Mouse (Mus musculus): ENCODE data around the gene Mrps7. TPM values are rescaled to one million over a fixed set of nuclear protein-coding genes. Genes with fewer than 3 reads are reported as not detected.

Gene Mrps7
- total RNA-seq, 2 experiments from 2014 or later = 5.1 to 22.2 TPM

GRCm38 (mm10) chr11:115606733-115607132 is 3.0 kb downstream of the Mrps7 start:
- ATAC-seq (replicated peaks; ENCODE audit: low FRiP score, poor library complexity, severe bottlenecking) = no peak

DNA sequence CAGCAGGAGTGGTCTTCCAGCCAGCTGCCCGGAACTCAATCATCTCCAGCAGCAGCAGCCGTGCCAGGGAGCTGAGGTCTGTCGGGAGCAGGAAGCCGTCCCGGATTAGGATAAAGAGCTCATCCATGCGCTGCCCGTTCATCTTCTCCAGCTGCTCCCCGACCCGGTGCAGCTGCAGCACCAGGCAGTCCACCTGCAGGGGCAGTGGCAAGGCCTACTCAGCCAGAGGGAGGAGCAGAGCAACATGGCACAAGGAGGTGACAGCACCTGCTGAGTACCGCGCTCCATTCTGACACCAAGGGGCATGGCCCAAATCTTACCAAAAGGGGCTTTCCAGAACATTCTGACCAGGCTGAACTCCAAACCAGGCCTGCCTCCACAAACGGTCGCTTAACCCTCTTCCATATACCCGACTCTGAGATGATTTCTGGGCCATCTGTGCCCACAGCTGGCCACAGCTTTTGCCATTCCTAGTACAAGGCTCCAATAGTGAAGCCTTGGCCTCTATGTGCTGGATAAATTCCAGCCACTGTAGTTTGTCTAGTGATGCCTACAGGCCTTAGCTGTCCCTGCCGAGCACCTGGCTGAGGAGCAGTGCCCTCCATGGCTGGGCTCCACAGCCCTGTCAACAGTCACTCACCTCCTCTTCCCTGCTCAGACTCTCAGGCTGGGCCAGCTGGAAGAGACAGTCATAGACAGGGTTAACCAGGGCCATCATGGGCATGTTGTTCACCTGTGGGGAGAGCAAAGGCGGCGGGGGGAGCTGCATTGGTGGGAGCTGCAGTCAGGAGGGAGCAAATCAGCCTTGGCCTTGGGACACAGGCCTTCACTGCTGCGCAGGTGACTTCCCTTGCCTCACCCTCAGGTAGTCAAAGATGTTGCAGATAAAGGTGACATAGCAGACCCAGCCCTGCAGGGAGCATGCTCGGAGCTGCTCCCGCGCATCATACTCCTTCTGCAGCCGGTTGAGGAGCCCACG is 5.0 kb downstream of the Mrps7 start:
- no peak for ATAC-seq (replicated peaks; ENCODE audit: low FRiP score, poor library complexity, severe bottlenecking)

DNA sequence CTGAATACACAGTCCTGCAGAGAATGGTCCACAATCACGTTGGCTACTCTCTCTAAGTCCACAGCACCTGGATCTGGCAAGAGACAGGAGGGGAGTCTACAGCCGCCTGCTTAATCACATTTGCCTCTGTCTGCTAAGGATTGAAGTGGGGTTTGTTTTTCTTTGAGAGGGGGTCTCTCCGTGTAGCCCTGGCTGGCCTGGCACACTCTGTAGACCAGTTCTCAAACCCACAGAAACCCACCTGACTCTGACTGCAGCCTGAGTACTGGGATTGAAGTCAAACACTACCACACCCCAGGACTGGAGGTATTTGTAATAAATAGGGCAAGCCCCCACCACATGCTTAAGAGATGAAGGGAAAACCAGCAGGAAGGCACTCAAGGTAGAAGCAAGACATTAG is 5.9 kb downstream of the Mrps7 start:
- no peak for ATAC-seq (replicated peaks; ENCODE audit: low FRiP score, poor library complexity, severe bottlenecking)

- no peak for ATAC-seq (replicated peaks; ENCODE audit: low FRiP score, poor library complexity, severe bottlenecking)
Measured at GRCm38 (mm10) chr11:115611173-115611572, 7.4 kb downstream of the Mrps7 start.

- ATAC-seq (replicated peaks; ENCODE audit: low FRiP score, poor library complexity, severe bottlenecking) = peak; percentile 51
Measured at GRCm38 (mm10) chr11:115612059-115612409, 8.3 kb downstream of the Mrps7 start.

DNA sequence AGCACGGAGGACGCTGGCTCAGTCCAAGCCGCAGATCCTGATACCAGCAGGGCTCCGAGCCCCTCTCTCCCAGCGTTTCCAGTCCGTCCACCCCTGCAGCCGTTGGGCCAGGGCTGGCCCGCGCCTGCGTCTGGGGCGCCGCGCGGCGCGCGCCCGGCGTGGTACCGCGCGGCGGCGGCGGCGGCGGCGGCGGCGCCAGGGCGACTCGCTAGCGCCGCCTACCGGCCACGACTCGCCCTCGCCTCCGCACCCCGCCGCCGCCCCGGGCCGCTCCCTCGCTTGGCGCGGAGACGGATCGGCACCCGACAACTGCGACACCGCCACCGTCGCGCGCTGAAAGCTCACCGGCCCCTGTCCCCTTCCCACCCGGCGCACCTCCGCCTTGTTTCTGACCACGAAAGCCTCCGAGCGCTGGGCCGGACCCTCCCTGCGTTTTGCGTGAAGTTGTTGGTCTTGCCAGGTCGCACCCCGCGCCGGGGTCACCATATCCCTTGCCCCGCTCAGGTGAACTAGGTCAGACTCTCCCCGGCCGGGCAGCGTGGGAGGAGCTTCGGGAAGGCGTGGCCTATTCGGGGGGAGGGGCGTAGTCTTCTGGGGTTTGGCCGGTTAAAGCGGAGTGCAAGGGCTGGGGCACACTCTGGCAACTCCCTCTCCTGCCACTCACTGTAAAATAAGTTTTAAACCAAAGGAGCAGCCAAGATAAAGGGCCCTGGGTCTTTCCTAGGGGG is 8.8 kb downstream of the Mrps7 start, which contains the start of gene Mif4gd:
Gene Mif4gd (minus strand): TSS at position 560 of the 728 bp plus-strand sequence.
- peak; percentile 88 for ATAC-seq (replicated peaks; ENCODE audit: low FRiP score, poor library complexity, severe bottlenecking)

GRCm38 (mm10) chr11:115613138-115613945 is 9.6 kb downstream of the Mrps7 start:
- peak; percentile 55 for ATAC-seq (replicated peaks; ENCODE audit: low FRiP score, poor library complexity, severe bottlenecking)

DNA sequence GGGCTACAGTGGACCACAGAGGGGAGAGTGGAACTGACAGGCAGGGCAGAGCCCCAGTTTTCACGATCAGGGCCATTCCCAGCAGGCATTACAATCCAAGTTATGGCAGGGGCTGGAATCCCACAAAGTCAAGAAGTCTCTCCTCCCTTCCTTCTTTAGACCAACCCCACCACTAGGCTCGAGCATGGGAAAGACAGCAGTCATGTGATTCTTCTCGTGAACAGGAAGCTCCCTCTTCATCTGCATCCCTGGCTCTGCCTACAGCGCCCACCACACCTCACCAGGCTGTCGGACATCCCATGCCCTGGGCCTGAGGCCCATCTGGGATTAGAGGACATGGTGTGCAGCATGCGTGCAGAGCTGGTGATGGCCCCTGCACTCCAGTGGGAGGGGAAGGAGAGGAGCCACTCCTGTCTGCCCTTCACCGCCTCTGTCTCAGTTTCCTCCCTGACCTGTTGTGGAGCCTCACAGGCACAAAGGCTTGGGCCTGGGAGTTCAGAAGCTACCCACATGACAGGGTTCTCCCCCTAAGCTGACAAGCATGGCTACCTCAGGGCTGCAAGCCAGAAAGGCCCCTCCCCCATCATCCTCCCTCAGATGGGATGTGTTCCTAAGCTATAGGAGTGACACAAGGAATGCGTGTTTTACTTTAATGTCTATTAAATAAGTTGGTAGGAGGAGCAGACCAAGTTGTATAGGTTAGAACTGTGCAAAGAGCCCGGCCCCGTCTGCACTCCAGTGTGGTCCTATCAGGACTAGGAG is 10.8 kb downstream of the Mrps7 start:
- no peak for ATAC-seq (replicated peaks; ENCODE audit: low FRiP score, poor library complexity, severe bottlenecking)

- no peak for ATAC-seq (replicated peaks; ENCODE audit: low FRiP score, poor library complexity, severe bottlenecking)
Measured at GRCm38 (mm10) chr11:115615108-115615825, 11.5 kb downstream of the Mrps7 start.

DNA sequence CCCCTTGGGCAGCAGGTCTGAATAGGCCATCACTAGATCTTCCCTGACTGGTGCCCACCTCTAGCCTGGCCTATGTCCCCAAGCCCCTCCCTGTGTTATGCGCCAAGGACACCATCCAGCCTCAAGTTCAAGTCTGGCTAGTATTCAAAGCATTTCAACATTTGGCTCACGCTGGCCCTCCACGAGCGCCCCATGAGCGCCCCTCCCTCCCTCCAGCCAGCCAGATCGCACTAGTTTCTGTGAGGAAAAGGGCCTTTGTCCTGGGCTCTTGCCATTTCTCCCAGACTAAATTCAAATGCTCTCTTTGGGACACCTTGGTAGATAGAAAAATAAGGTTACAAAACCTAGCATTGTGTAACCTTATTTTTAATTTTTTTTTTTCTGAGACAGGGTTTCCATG is 12.2 kb downstream of the Mrps7 start:
- ATAC-seq (replicated peaks; ENCODE audit: low FRiP score, poor library complexity, severe bottlenecking) = no peak

DNA sequence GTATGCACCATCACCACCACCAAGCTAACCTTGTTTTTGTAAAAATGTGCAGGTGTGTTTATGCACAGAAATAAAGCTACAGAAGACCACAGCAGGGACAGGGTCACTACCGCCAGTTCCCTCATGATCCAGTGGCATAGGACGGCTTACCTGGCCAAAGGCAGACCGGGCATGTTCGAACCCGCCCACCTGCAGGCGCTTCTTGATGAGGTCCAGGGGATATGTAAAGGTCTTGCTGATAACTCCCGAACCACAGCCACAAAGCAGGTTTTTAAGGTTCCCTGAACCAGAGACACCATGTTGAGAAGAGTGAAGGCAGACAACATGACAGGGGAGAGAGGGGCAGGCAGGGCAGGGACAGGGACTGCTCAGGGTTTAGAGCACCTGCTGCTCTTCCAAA is 12.6 kb downstream of the Mrps7 start:
- no peak for ATAC-seq (replicated peaks; ENCODE audit: low FRiP score, poor library complexity, severe bottlenecking)

- no peak for ATAC-seq (replicated peaks; ENCODE audit: low FRiP score, poor library complexity, severe bottlenecking)
Measured at GRCm38 (mm10) chr11:115616893-115617292, 13.2 kb downstream of the Mrps7 start.

- ATAC-seq (replicated peaks; ENCODE audit: low FRiP score, poor library complexity, severe bottlenecking) = no peak
Measured at GRCm38 (mm10) chr11:115618001-115618400, 14.3 kb downstream of the Mrps7 start.

GRCm38 (mm10) chr11:115618732-115619516 is 15.2 kb downstream of the Mrps7 start:
- no peak for ATAC-seq (replicated peaks; ENCODE audit: low FRiP score, poor library complexity, severe bottlenecking)

DNA sequence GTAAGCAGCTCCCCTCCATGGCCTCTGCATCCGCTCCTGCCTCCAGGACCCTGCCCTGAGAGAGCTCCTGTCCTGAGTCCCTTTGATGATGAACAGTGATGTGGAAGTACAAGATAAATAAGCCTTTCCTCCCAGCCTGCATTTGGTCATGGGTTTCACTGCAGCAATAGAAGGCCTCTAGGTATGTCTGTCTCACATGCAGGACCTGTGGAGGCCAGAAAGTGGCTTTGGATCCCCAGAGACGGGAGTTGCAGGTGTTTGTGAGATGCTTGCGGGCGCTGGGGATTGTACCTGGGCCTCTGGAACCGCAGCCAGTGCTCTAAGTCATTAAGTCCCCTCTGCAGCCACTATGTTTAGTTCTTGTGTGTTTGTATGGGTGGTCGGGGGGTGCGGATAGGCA is 16.2 kb downstream of the Mrps7 start:
- no peak for ATAC-seq (replicated peaks; ENCODE audit: low FRiP score, poor library complexity, severe bottlenecking)

- ATAC-seq (replicated peaks; ENCODE audit: low FRiP score, poor library complexity, severe bottlenecking) = no peak
Measured at GRCm38 (mm10) chr11:115623487-115624070, 19.9 kb downstream of the Mrps7 start.

DNA sequence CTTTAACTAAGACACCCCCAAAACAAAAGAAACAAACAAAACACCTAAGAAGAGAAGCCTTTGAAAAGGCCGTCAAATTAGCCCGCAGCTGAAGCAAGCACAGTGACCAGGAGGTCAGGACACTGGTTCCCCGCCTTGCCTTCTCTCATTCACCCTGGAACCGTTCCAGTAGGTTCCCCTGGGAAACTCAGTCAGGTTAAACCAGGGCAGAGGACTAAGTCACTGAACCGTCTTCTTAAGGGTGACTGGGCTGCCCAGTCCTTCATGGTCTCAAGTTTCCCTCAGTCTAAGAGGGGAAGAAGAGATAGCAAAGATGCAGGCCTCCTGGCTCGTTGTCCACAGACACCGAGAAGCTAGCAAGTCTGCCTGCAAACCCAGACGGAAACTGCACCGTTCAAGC is 22.2 kb downstream of the Mrps7 start:
- ATAC-seq (replicated peaks; ENCODE audit: low FRiP score, poor library complexity, severe bottlenecking) = no peak
